ENCODE assay signal across 17 mouse cellular contexts in the genomic region with DNA sequence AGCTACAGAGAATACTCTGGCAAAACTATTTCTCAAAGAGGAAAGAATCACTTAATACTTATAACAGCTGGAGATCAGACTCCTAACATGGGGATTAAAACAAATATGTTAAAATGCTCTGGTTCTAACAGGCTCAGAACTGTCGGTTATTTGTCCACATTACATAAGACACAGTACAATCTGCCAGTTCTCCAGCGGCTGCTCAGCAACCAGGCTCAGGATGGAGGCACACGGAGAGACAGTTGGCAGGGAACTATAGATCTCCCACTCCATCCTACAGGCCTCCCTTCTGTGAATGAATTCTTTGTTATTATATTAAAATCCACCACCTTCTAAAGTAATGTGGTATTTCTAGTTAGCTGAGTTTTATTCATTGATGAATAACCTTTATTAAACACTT. TPM values are rescaled to one million over a fixed set of nuclear protein-coding genes. Genes with fewer than 3 reads are reported as not detected.
DNase-seq lines count a peak whose midpoint lies in the region; ATAC-seq lines count a peak whose summit lies in the region.
"Had no signal": no experiment of that assay in that cellular context is flagged by ENCODE, and none has a peak within 500 bp of the region (broad histone marks: within the 10 kb centered on the region; RNA-seq: fewer than 3 reads in every experiment).

No protein-coding gene starts in this region.

- no peak overlapping the region for H3K4me3 ChIP-seq in forebrain, embryonic 15.5 days
- H3K4me3 ChIP-seq: kidney, embryonic 15.5 days; midbrain, embryonic 12.5 days had no signal

- peak; percentile 32 to 64 for DNase-seq in frontal cortex, adult 2 months (ENCODE audit: extremely low spot score in 1 of 2, low spot score in 1 of 2)
- no peak for DNase-seq in frontal cortex, postnatal 10 days (ENCODE audit: low spot score in 2 of 2)
- DNase-seq in right cerebral cortex, adult 18-20 months: peak; percentile 52
- DNase-seq in right cerebral cortex, postnatal 14 days: no peak
- DNase-seq in layer of hippocampus, adult 9-10 months (ENCODE audit: low spot score): peak; percentile 35
- DNase-seq in telencephalon, adult 2 months (ENCODE audit: low read depth, low spot score): peak; percentile 83
- DNase-seq in heart, postnatal 25 days (ENCODE audit: low spot score): no peak
- DNase-seq: adrenal gland, adult 2 months; heart, adult 11 months; lung, postnatal 4 days; spleen, adult 18-20 months; thymus, postnatal 4 days had no signal

- no peak overlapping the region for H3K27ac ChIP-seq in forebrain, embryonic 15.5 days (replicated peaks)
- H3K27ac ChIP-seq: kidney, embryonic 15.5 days; liver, embryonic 14.5 days; midbrain, embryonic 12.5 days had no signal

- H3K4me2 ChIP-seq in forebrain, embryonic 15.5 days (replicated peaks): no peak overlapping the region
- H3K4me2 ChIP-seq: kidney, embryonic 15.5 days; midbrain, embryonic 12.5 days had no signal

- no peaks in the 10 kb centered on the region for H3K4me1 ChIP-seq in forebrain, embryonic 15.5 days
- H3K4me1 ChIP-seq: kidney, embryonic 15.5 days had no signal

- WGBS in forebrain, embryonic 15.5 days: 62% methylated on average over 3 of the region's 3 CpGs

- H3K9me3 ChIP-seq in forebrain, embryonic 15.5 days: no peaks in the 10 kb centered on the region
- H3K9me3 ChIP-seq: kidney, embryonic 15.5 days; midbrain, embryonic 12.5 days had no signal

- H3K9ac ChIP-seq in forebrain, embryonic 15.5 days (replicated peaks): no peak overlapping the region
- H3K9ac ChIP-seq: kidney, embryonic 15.5 days; liver, embryonic 14.5 days; midbrain, embryonic 12.5 days had no signal

- ATAC-seq in forebrain, embryonic 15.5 days (replicated peaks): no peak
- ATAC-seq: forebrain, embryonic 16.5 days had no signal

- intact Hi-C loops in heart, postnatal 25 days (cut with DNase I): no loop called here

- H3K27me3 ChIP-seq in forebrain, embryonic 15.5 days: no peaks in the 10 kb centered on the region
- H3K27me3 ChIP-seq: kidney, embryonic 15.5 days; midbrain, embryonic 12.5 days had no signal

- no peaks in the 10 kb centered on the region for H3K36me3 ChIP-seq in forebrain, embryonic 15.5 days
- H3K36me3 ChIP-seq: kidney, embryonic 15.5 days; midbrain, embryonic 12.5 days had no signal

RNA-seq across cellular contexts. Expression of a gene that starts 37.4 kb away (rescaled TPM):
- 111 and 123 TPM in 2 replicates for polyA plus RNA-seq in frontal cortex, adult 2 months (2012; rRNA removed)
- 1 to 10 TPM; 3.3 to 3.8 TPM for total RNA-seq in heart, postnatal 25 days (2021)
- polyA plus RNA-seq in forebrain, embryonic 15.5 days (2015; fragmentation: Nextera tagmentation; extraction: Ambion mirVana): 46.7 and 47.6 TPM in 2 replicates

Comparison
In these comparisons a context has a peak if more than half of its experiments do, and no peak if none do; other contexts are left out.
1. DNase-seq: peak in frontal cortex, adult 2 months (2 of 2), right cerebral cortex, adult 18-20 months (single experiment), layer of hippocampus, adult 9-10 months (single experiment) and telencephalon, adult 2 months (single experiment); none in frontal cortex, postnatal 10 days (0 of 2), right cerebral cortex, postnatal 14 days (single experiment) and heart, postnatal 25 days (single experiment).